Mouse (Mus musculus): ENCODE measurements around the gene Ier2.

GRCm38 (mm10) chr8:84617005-84617404, 45.6 kb downstream of the Ier2 start:
- TF ChIP-seq CTCF (IDR thresholded peaks at IDR 0.05; ENCODE audit: low read depth, low read length) (no peak), GATA1 (IDR thresholded peaks at IDR 0.05; ENCODE audit: borderline replicate concordance, low read length) (no peak), POLR2AphosphoS5 (IDR thresholded peaks at IDR 0.05; ENCODE audit: insufficient replicate concordance, low read depth, low read length) (no peak), TAL1 (conservative IDR thresholded peaks at IDR 0.05; ENCODE audit: low read depth, low read length) (no peak), GATA2 (IDR thresholded peaks at IDR 0.05; ENCODE audit: borderline replicate concordance, low read depth, low read length) (no peak)
